Mouse (Mus musculus): ENCODE results near the gene Noto. TPM values are rescaled to one million over a fixed set of nuclear protein-coding genes. Genes with fewer than 3 reads are reported as not detected.

The Noto gene
- not detected for polyA plus RNA-seq (2015; fragmentation: Illumina TruSeq; extraction: RNeasy Lipid Tissue Mini Kit (QIAGEN cat#74804); ENCODE audit: low read depth, low replicate concordance)

GRCm38 (mm10) chr6:85423836-85424379, at the start of gene Noto:
Gene Noto, plus strand, starts transcription at chr6:85423886.

GRCm38 (mm10) chr6:85373951-85374733, 49.5 kb upstream of the Noto start, which contains the start of gene Rab11fip5:
Gene Rab11fip5, minus strand, starts transcription at chr6:85374634.

GRCm38 (mm10) chr6:85431842-85432431, 8.3 kb downstream of the Noto start, which contains the start of gene Smyd5:
Gene Smyd5, plus strand, starts transcription at chr6:85431989.

GRCm38 (mm10) chr6:85450697-85451663, 27.3 kb downstream of the Noto start, which contains the start of gene Cct7:
Gene Cct7, plus strand, starts transcription at chr6:85451514.

GRCm38 (mm10) chr6:85451664-85452410, 28.2 kb downstream of the Noto start, which contains the start of gene Pradc1:
Gene Pradc1, minus strand, starts transcription at chr6:85451970.

Other genes starting within 250 kb of the Noto start
- gene Emx1, start 236.4 kb upstream of the Noto start, polyA plus RNA-seq (2015; fragmentation: Illumina TruSeq; extraction: RNeasy Lipid Tissue Mini Kit (QIAGEN cat#74804); ENCODE audit: low read depth, low replicate concordance), result 21.0 TPM
- 115 TPM for gene Sfxn5, start 90.5 kb upstream of the Noto start, polyA plus RNA-seq (2015; fragmentation: Illumina TruSeq; extraction: RNeasy Lipid Tissue Mini Kit (QIAGEN cat#74804); ENCODE audit: low read depth, low replicate concordance)
- gene Rab11fip5, start 49.3 kb upstream of the Noto start, polyA plus RNA-seq (2015; fragmentation: Illumina TruSeq; extraction: RNeasy Lipid Tissue Mini Kit (QIAGEN cat#74804); ENCODE audit: low read depth, low replicate concordance), result 54.4 TPM
- 45.7 TPM for gene Smyd5, start 8.1 kb downstream of the Noto start, polyA plus RNA-seq (2015; fragmentation: Illumina TruSeq; extraction: RNeasy Lipid Tissue Mini Kit (QIAGEN cat#74804); ENCODE audit: low read depth, low replicate concordance)
- gene Cct7, start 27.6 kb downstream of the Noto start, polyA plus RNA-seq (2015; fragmentation: Illumina TruSeq; extraction: RNeasy Lipid Tissue Mini Kit (QIAGEN cat#74804); ENCODE audit: low read depth, low replicate concordance), result 246 TPM
- 38.3 TPM for gene Pradc1, start 28.1 kb downstream of the Noto start, polyA plus RNA-seq (2015; fragmentation: Illumina TruSeq; extraction: RNeasy Lipid Tissue Mini Kit (QIAGEN cat#74804); ENCODE audit: low read depth, low replicate concordance)
- gene Fbxo41, start 79.1 kb downstream of the Noto start, polyA plus RNA-seq (2015; fragmentation: Illumina TruSeq; extraction: RNeasy Lipid Tissue Mini Kit (QIAGEN cat#74804); ENCODE audit: low read depth, low replicate concordance), result 39.8 TPM
- gene Egr4, start 89.7 kb downstream of the Noto start, polyA plus RNA-seq (2015; fragmentation: Illumina TruSeq; extraction: RNeasy Lipid Tissue Mini Kit (QIAGEN cat#74804); ENCODE audit: low read depth, low replicate concordance), result 17.8 TPM
- 3.9 TPM for gene Alms1, start 163.6 kb downstream of the Noto start, polyA plus RNA-seq (2015; fragmentation: Illumina TruSeq; extraction: RNeasy Lipid Tissue Mini Kit (QIAGEN cat#74804); ENCODE audit: low read depth, low replicate concordance)